8 mouse cellular contexts compared by ENCODE assay signal in the genomic region with DNA sequence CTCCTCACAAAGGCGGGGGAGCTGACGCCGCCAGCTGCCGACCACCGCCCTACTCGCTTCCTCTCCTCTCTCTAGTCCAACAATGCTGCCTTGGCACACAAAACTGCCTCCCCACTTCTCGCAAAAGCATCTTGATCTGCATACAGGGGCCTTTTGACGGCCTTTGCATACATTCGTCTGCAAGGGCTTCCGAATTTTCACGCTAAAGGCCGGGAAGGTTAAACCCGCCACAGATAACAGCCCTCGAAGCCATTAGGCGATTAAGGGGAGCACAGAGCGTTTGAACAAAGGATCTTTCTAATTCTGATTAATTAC. TPM values are rescaled to one million over a fixed set of nuclear protein-coding genes. Genes with fewer than 3 reads are reported as not detected.
DNase-seq lines count a peak whose midpoint lies in the region; ATAC-seq lines count a peak whose summit lies in the region.

No protein-coding gene starts in this region.

- peak overlapping the region; percentile 95 for H3K27ac ChIP-seq in heart, embryonic 16.5 days (ENCODE audit: low read length)
- 0 out of 2 replicates have a peak overlapping the region, but pooled peaks have one; percentile 2 for H3K27ac ChIP-seq in limb, embryonic 11.5 days (replicated peaks; ENCODE audit: low read depth, low read length)
- peak overlapping the region; percentile 93 for H3K27ac ChIP-seq in midbrain, embryonic 10.5 days (replicated peaks)

- no peak for ATAC-seq in CD4-positive, CD25-positive, alpha-beta regulatory T cell, adult 4 months
- no peak for ATAC-seq in heart, embryonic 16.5 days (replicated peaks; ENCODE audit: extremely low read depth, insufficient read depth, low FRiP score)
- ATAC-seq in limb, embryonic 11.5 days (ENCODE audit: insufficient number of reproducible peaks, low FRiP score, low TSS enrichment, low read depth) = no peak

- no peaks in the 10 kb centered on the region for H3K9me3 ChIP-seq in heart, embryonic 16.5 days (replicated peaks; ENCODE audit: control insufficient read depth, low read length)
- H3K9me3 ChIP-seq in limb, embryonic 11.5 days (ENCODE audit: control insufficient read depth, low read length) = no peaks in the 10 kb centered on the region
- H3K9me3 ChIP-seq in midbrain, embryonic 10.5 days (replicated peaks) = no peaks in the 10 kb centered on the region

- 16% methylated on average over 16 of the region's 16 CpGs for WGBS in heart, embryonic 16.5 days
- WGBS in limb, embryonic 11.5 days = 18% methylated on average over 16 of the region's 16 CpGs
- WGBS in midbrain, embryonic 10.5 days = 24% methylated on average over 16 of the region's 16 CpGs

- peak; percentile 57 for DNase-seq in CD4-positive, CD25-positive, alpha-beta regulatory T cell, adult 2 months (ENCODE audit: low read depth, low spot score)
- peak; percentile 43 for DNase-seq in 3T3-L1 (ENCODE audit: low read depth, low spot score)
- DNase-seq in embryo, embryonic 10.5 days (ENCODE audit: low spot score) = peak; percentile 47
- DNase-seq in limb, embryonic 11.5 days (ENCODE audit: low spot score) = peak; percentile 47
- DNase-seq in midbrain, embryonic 10.5 days (ENCODE audit: low spot score) = peak; percentile 47
- DNase-seq in thymus, postnatal 14 days = peak; percentile 66

- H3K4me1 ChIP-seq in heart, embryonic 16.5 days (ENCODE audit: control insufficient read depth, insufficient read depth, low read length) = peaks cover 14% of the 10 kb centered on the region; the same call in 1 of the 2 replicates
- no peaks in the 10 kb centered on the region for H3K4me1 ChIP-seq in limb, embryonic 11.5 days (ENCODE audit: control insufficient read depth, insufficient read depth, low read length)
- H3K4me1 ChIP-seq in midbrain, embryonic 10.5 days = peaks cover 31% of the 10 kb centered on the region

- H3K36me3 ChIP-seq in heart, embryonic 16.5 days (ENCODE audit: control insufficient read depth, insufficient read depth) = 0 out of 2 replicates have a peak, but pooled peaks cover 2% of the 10 kb centered on the region
- H3K36me3 ChIP-seq in limb, embryonic 11.5 days (ENCODE audit: control insufficient read depth, insufficient read depth, low read length) = no peaks in the 10 kb centered on the region
- peaks cover 10% of the 10 kb centered on the region for H3K36me3 ChIP-seq in midbrain, embryonic 10.5 days

- H3K4me3 ChIP-seq in heart, embryonic 16.5 days (ENCODE audit: low read length) = peak overlapping the region; percentile 77
- H3K4me3 ChIP-seq in limb, embryonic 11.5 days (ENCODE audit: low read depth, low read length) = peak overlapping the region; percentile 37
- peak overlapping the region; percentile 66 for H3K4me3 ChIP-seq in midbrain, embryonic 10.5 days

- H3K27me3 ChIP-seq in heart, embryonic 16.5 days (ENCODE audit: control insufficient read depth, insufficient read depth, low read length) = no peaks in the 10 kb centered on the region
- H3K27me3 ChIP-seq in limb, embryonic 11.5 days (ENCODE audit: control insufficient read depth, insufficient read depth, low read length) = peaks cover 21% of the 10 kb centered on the region
- peaks cover 91% of the 10 kb centered on the region for H3K27me3 ChIP-seq in midbrain, embryonic 10.5 days (ENCODE audit: low read depth, poor library complexity, severe bottlenecking)

- no peak overlapping the region for H3K4me2 ChIP-seq in heart, embryonic 16.5 days (ENCODE audit: low read depth, low read length)
- peak overlapping the region; percentile 42 for H3K4me2 ChIP-seq in limb, embryonic 11.5 days (ENCODE audit: low read depth, severe bottlenecking)

- H3K9ac ChIP-seq in heart, embryonic 16.5 days (ENCODE audit: low read length) = peak overlapping the region; percentile 83
- H3K9ac ChIP-seq in limb, embryonic 11.5 days (ENCODE audit: low read length) = peak overlapping the region; percentile 59

RNA-seq across cellular contexts. Expression of gene Tmsb4x, which starts 0.7 kb away (rescaled TPM):
- polyA plus RNA-seq in CD4-positive, CD25-positive, alpha-beta regulatory T cell, adult 4 months (2017; shearing (Covaris generic)) = over 10,000 TPM; 10,426 to 12,113 TPM
- polyA plus RNA-seq in heart, embryonic 16.5 days (2015; fragmentation: Nextera tagmentation; extraction: Ambion mirVana) = 2,294 and 2,338 TPM in 2 replicates
- polyA plus RNA-seq in limb, embryonic 11.5 days (2014; fragmentation: Nextera tagmentation; extraction: Ambion mirVana) = 1,267 and 1,325 TPM in 2 replicates
- polyA plus RNA-seq in midbrain, embryonic 10.5 days (2016; fragmentation: Nextera tagmentation; extraction: Ambion mirVana) = 3,605 and 4,052 TPM in 2 replicates

RNA-seq across cellular contexts. Expression of gene Tlr8, which starts 55.7 kb away (rescaled TPM):
- under 1 TPM in 1 of 2 experiments, not detected in 1; 0.13 TPM for polyA plus RNA-seq in CD4-positive, CD25-positive, alpha-beta regulatory T cell, adult 4 months (2017; shearing (Covaris generic))
- polyA plus RNA-seq in heart, embryonic 16.5 days (2015; fragmentation: Nextera tagmentation; extraction: Ambion mirVana) = 0.24 and 0.49 TPM in 2 replicates
- polyA plus RNA-seq in limb, embryonic 11.5 days (2014; fragmentation: Nextera tagmentation; extraction: Ambion mirVana) = 0.07 and 0.11 TPM in 2 replicates
- 0.30 TPM in 1 of 2 replicates, not detected in the other for polyA plus RNA-seq in midbrain, embryonic 10.5 days (2016; fragmentation: Nextera tagmentation; extraction: Ambion mirVana)

Comparison
In these comparisons a context has a peak if more than half of its experiments do, and no peak if none do; other contexts are left out.
1. H3K27ac ChIP-seq: peak in every context shown above with its lines; median percentile 95 in heart, embryonic 16.5 days; 93 in midbrain, embryonic 10.5 days; 2 in limb, embryonic 11.5 days.